Mouse (Mus musculus): ENCODE measurements around the gene Sgf29. TPM values are rescaled to one million over a fixed set of nuclear protein-coding genes. Genes with fewer than 3 reads are reported as not detected.
A peak's percentile ranks its signal among the peaks of the same experiment; 100 is the strongest.

The Sgf29 gene
- total RNA-seq (2021): 10 to 100 TPM; 27.7 to 31.8 TPM
- long read RNA-seq, experiment 1, transcript Sgf29-201 (10 exons, 1,312 nt): major isoform, 11 of 16 reads
- long read RNA-seq, experiment 1, partial matches to known transcripts: 2 of 16 reads
- long read RNA-seq, experiment 1, other reads (novel, unspliced or antisense): 3 of 16 reads
- long read RNA-seq, experiment 2, transcript Sgf29-201 (10 exons, 1,312 nt): major isoform, 10 of 16 reads
- long read RNA-seq, experiment 2, partial matches to known transcripts: 2 of 16 reads
- long read RNA-seq, experiment 2, other reads (novel, unspliced or antisense): 4 of 16 reads

- peak; percentile 91 to 94 for DNase-seq (ENCODE audit: low spot score in 2 of 2)
These were observed at the start of gene Sgf29 for GRCm38 (mm10) chr7:126649231-126650051. Sgf29 (plus strand) TSS chr7:126649309.

GRCm38 (mm10) chr7:126601896-126602295 lies 47.2 kb upstream of the Sgf29 start:
- no peak for DNase-seq (ENCODE audit: low spot score in 2 of 2)

GRCm38 (mm10) chr7:126602650-126603049 lies 46.5 kb upstream of the Sgf29 start:
- no peak for DNase-seq (ENCODE audit: low spot score in 2 of 2)

- DNase-seq (ENCODE audit: low spot score in 2 of 2): no peak
These were observed 42.5 kb upstream of the Sgf29 start for GRCm38 (mm10) chr7:126606611-126607010.

DNA sequence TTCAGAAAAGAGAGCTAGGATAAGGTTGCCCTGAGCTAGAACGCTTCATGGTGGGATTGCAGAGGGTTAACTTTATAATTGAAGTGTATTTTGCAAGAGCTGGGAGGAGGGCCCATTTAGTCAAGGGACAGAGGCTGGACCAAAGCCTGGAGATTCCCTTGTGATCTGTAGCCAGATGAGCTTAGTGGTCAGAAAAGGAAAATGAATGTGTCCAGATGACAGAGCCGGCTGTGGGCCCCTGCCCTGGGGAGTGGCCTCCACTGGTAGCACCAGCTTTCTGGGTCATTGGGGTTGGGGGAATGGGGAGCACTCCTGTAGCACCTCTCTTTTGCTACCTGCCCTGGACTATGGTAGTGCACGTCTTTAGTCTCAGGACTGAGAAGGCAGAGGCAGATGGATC lies 42.0 kb upstream of the Sgf29 start:
- DNase-seq (ENCODE audit: low spot score in 2 of 2): peak; percentile 38 to 75

DNA sequence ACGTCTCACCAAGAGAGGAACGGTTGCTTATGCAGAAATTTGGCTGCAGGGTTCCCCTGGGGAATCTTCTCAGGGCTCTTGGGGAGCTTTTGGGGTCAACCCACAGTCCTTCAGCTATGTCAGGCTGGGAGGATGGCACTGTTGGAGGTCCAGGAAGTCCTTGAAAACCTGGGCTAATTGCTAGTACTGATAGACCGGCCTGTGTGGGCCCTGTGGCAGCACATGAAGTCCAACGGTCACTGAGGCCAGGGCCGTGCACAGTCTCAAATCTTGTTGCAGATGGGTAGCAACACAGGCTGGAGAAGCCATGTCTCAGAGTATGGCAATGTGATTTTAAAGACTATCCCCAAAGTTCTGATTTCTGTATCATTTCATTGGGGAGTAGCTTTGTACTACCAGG lies 41.3 kb upstream of the Sgf29 start:
- DNase-seq (ENCODE audit: low spot score in 2 of 2): no peak

- no peak for DNase-seq (ENCODE audit: low spot score in 2 of 2)
These were observed 36.4 kb upstream of the Sgf29 start for GRCm38 (mm10) chr7:126612736-126613135.

GRCm38 (mm10) chr7:126616707-126617106 lies 32.4 kb upstream of the Sgf29 start:
- DNase-seq (ENCODE audit: low spot score in 2 of 2): no peak

GRCm38 (mm10) chr7:126619559-126620275 lies 29.4 kb upstream of the Sgf29 start:
- no peak for DNase-seq (ENCODE audit: low spot score in 2 of 2)

DNA sequence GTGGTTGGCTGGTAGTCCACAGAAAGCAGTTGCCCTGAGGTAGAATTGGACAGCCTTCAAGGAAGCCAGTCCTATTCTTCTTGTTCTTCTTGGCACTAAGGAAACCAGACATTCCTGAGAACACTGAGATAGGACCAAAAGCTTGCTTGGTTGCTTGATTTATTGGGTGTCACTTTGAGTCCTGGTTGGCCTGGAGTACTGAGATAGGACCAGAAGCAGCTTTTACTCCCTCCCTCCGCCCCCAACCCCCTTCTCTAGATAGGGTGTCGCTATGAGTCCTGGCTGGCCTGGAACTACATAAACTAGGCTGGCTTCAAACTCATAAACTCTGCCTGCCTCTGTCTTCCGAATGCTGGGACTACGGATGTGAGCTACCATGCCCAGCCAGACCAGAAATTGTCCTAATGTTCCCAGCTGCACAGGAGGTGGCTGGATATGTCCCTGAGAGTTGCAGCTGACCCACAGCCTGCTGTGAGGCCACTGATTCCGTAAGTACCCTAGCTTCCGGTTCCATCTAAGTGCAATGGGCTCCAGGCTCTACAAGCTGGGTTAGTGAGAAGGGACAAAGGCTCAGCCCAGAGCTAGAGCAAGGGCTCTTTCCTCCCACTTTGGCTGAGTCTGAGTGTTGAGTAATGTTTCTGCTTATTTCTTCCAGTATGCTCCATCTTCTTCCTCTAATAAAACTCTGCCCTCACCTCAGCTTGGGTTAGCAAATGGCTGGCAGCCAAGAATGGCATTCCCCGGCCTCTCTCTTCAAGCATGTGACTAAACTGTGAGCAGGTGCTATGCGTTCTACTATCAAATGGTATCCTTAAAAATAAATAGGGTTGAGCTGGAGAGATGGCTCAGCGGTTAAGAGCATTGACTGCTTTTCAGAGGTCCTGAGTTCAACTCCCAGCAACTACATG lies 27.4 kb upstream of the Sgf29 start:
- DNase-seq (ENCODE audit: low spot score in 2 of 2): no peak

DNA sequence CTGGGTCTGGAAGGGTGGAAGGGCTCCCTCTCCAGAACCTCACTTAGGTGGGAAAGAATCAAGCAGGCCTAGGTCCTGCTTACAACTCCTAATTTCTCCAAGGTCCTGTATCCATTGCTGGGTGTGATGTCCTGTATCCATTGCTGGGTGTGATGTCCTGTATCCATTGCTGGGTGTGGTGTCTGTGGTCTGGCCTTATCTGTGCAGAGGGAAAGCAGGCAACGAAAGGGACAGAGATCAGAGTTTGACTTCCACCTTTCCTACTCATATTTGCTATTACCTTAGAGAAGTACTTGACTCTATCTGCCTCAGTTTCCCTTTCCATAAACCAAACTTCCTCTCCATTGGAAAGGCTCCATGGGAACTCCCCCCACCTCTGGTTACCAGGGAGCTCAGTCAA lies 25.7 kb upstream of the Sgf29 start:
- no peak for DNase-seq (ENCODE audit: low spot score in 2 of 2)

GRCm38 (mm10) chr7:126624774-126625173 lies 24.3 kb upstream of the Sgf29 start:
- no peak for DNase-seq (ENCODE audit: low spot score in 2 of 2)

GRCm38 (mm10) chr7:126625369-126625768 lies 23.7 kb upstream of the Sgf29 start:
- DNase-seq (ENCODE audit: low spot score in 2 of 2): peak; percentile 56 to 78

- DNase-seq (ENCODE audit: low spot score in 2 of 2): no peak
These were observed 23.1 kb upstream of the Sgf29 start for GRCm38 (mm10) chr7:126625807-126626600.

DNA sequence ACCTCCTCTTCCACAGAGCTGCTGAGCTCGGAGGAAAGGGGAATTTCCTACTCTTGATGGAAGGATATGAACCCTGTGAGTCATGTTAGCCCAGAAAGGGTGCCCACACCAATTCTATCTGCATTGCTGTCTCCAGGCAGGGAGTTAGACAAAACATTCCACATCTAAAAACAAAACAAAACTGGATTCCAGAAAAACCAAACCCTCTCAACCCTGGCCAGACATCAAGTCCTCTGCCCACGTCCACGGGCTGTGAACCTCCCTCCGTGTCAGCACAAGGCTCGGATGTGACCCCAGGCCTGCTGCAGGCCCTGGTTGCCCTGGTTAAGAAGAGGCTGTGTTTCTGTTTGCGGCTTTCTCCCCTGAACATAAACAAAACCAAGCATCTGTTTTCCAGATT lies 21.0 kb upstream of the Sgf29 start:
- no peak for DNase-seq (ENCODE audit: low spot score in 2 of 2)

DNA sequence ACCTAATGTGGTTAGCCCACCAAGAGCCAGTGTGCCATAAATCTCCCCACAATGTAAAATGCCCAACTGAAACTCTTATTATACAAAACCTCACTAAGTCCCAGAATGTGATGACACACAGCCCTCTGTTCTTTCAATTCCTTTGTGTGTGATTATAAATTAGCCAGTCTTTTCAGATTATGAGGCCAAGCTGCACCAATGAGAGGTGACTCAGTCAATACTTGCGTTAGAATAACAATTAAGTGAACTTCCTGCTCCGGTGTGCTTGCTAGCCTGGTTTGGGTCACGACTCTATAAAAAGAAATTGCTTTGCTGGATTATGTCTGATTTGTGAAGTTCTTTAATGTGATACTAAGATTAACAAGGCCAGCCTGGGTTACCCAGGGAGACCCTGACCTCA lies 19.2 kb upstream of the Sgf29 start:
- DNase-seq (ENCODE audit: low spot score in 2 of 2): no peak

GRCm38 (mm10) chr7:126630824-126631518 lies 18.1 kb upstream of the Sgf29 start, which contains the start of gene Nupr1:
Nupr1 (minus strand) TSS chr7:126630861.
- no peak for DNase-seq (ENCODE audit: low spot score in 2 of 2)

- DNase-seq (ENCODE audit: low spot score in 2 of 2): no peak
These were observed 16.6 kb upstream of the Sgf29 start for GRCm38 (mm10) chr7:126632478-126632877.

DNA sequence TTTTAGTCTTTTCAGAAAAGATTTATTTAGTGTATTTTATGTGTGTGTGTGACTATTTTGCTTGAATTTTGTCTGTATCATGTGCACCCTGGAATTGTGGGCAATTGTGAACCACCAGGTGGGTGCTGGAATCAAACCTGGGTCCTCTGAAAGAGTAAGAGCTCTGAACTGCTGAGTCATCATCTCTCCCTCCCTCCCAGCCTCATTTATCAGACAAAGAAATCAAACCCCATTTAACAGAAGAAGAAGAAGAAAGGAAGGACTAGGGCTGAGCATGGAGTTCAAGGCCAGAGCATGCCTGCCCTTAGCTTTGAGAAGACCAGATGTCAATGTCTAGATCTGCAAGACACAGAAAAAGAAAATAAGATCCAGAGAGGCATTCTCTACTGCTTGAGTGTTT lies 13.7 kb upstream of the Sgf29 start:
- DNase-seq (ENCODE audit: low spot score in 2 of 2): no peak
